Mouse (Mus musculus): ENCODE measurements around the gene Ssu72.
A peak's percentile ranks its signal among the peaks of the same experiment; 100 is the strongest.

The Ssu72 gene

DNA sequence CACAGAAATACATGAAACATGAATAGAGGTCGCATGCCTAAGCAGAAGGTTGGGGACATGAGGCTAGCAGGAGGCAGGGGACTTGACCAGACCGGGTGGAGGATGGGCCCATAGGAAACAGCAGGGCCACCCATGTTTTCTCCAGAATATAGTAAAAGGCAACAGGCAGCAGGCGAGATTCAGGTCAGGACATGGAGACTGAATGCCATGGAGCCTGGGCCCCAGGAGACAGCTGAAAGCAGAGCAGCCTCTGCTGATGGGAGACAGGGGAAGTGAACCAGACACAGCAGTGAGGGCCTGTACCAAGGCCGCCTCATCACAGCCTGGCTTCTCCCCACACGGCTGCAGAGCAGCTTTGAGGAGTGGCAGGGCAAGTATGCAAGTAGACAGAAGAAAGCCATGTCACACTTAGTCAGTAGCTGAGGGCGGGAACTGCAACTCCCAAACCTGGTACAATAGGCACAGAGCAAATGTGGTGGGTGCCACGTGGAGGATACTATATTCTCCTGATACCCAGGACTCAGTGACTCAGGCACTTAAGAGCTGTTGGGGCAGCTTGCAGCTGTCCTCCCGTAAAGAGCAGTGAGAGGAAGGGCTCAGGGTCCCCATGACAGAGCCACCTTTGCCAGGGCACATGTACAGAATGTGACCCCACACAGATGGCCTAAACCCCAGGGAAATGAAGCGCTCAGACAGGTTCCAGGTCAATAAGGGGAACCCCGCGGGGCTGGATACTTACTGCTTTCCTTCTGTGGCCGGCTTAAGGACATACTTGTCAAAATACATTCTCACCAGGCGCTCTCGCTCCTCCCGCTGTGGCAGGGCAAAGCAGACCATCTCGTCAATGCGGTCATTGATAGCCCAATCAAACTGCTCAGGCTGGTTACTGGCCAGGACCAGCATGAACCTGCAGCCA lies 42.2 kb downstream of the Ssu72 start:
- no peak for DNase-seq (ENCODE audit: low read depth, low spot score)

DNA sequence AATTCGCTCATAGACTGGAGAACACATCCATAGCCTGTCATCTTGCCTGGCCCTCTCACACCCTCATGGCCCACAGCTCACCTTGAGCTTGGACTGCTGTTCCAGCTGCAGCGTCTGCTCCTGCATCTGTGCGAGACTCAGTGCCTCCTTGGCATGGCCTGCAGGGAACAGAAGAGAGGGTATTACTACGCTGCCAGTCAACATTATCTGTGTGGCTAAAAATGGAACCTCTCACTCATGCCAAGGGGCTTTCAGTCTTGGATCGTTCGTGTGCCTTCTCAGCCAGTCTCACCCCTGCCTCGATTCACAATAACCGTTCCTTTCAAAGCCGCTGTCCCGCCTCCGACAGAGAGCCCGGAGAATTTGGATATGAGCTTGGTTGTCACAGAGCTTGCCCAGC lies 52.4 kb downstream of the Ssu72 start:
- no peak for DNase-seq (ENCODE audit: low read depth, low spot score)

DNA sequence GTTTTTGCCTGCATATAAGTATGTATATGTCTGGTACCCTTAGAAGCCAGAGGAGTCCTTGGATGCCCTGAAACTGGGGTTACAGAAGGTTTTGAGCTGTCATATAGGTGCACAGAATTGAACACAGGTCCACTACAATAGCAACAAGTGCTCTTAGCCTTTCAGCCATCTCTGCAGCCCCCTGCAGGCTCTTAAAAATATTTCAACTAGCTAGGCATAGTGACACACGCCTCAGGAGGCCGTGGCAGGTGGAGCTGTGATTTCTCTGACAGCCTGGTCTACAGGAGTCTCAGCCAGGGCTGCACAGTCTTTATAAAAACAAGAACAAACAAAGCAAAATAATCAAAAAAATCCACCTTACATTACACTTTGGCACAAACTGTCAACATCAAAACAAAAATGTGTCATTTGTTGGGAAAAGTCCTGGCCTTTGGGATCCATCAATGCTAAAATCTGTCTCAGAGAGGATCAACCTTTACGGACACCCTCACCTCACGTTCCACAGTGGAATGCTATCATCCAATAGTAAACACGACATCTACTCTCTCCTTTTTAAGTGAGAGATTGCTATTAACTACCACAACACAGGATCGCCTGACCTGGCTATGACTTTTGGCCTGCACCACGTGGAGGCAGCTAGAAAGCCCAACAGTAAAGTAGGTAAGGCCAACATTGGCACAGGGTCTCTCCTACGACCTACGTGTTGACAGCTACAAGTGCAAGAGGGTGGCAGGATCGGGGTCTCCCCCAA lies 55.4 kb downstream of the Ssu72 start:
- DNase-seq (ENCODE audit: low read depth, low spot score) = peak; percentile 77

DNA sequence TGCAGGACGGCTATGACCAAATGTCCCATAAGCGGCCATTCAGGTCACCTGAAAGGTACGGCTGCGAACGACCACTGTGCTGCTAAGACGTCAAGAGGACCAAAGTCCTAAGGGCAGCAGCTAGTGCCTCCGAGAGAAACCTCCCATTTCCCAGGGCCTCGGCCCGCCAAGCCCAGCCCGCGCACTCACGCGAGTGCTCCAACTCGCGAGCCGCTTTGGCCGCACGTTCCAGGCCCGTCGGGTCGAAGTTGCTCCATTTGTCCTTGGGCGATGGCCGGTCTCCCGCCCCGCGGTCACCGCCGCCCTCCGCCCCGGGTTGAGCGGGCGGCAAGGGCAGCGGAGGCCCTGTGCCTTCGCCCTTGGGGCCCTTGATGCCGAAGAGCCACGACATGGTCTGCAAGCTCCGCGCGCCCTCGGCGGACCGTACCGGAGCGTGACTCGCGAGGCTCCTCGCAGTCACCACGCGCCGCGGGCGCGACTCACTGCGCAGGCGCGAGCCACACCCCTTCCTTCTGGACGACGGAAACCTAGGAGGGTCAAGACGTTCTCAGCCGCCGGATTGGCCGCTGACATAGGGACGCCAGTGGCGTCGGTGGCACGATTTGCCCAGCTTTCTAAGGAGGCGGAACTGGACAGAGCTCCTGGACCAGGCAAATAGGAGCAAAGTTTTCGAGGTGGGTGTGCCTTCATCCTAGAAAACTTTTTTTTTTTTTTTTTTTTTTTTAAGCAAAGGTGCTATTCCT lies 56.2 kb downstream of the Ssu72 start, which contains the start of gene Atad3a:
Gene Atad3a, minus strand, starts transcription at position 481 of the 743 bp plus-strand sequence.
- peak; percentile 98 for DNase-seq (ENCODE audit: low read depth, low spot score)

DNA sequence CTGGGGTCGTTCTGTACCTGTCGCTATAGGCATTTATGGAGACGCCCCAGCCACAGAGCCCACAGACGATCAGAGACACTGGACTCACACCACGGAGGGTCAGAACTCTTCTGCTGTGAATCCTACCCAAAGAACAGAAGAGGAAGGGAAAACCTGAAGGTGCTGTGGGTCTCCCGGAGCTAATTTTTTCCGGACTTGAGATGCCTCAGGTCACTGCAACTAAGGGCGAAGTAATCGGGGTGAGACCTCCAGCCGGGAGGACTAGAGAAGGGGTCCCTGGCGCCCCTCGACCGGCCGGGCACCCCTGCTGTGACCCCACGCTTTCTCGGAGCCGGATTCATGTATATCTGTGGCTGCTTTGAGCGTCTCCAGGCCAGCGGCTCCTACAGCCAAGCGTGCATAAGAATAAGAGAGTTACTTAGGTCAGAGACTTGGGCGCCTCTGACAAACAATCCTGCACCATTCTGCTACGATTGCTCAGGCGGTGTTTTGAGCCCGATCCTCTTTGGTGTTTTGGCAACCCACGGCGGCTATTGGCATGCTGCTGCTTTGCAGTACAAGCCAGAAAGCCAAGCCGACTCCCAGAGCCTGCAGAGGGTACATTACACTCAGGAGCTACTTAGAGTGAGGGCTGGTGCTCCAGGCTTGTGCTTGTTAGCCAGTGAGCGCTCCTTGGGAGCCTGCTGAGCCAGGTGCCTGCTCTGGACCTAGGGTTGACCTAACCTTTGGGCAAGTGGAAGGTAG lies 56.9 kb downstream of the Ssu72 start:
- DNase-seq (ENCODE audit: low read depth, low spot score) = no peak

DNA sequence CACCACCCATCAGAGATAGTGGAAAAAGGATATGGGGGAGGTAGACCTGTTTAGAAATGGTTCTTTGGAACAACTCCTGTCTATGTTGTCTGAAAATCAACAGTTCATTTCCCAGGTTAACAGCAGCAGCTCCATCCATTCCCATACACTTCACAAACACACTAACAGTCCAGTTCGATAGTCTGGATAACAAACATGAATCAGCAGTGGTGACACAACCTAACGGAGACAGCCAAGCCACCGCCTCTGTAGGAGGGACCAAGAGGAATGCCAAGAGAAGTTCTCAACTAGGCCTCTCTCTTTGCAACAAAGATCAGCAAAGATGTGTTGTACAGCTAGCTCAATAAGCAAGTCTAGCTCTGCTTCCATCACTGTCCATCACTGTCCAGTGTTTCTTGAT lies 57.8 kb downstream of the Ssu72 start:
- no peak for DNase-seq (ENCODE audit: low read depth, low spot score)

DNA sequence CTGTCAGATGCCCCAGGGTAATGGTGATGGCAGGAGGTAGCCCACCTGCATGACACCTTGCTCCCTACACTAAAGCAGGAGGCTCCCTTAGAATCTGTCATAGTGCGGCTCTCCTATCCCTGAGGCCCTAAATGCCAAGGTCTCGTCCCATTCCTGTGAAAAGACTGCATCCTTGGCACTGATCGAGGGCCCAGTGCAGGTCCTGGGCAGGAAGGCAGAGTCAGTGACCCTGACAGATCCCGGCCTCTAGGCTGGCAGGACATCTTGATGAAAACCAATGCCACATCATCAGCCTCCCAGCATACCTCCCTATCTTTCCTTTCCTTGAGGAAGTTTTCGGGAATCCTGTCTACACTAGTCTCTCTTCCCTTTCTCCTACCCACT lies 64.9 kb downstream of the Ssu72 start:
- DNase-seq (ENCODE audit: low read depth, low spot score) = peak; percentile 28

DNA sequence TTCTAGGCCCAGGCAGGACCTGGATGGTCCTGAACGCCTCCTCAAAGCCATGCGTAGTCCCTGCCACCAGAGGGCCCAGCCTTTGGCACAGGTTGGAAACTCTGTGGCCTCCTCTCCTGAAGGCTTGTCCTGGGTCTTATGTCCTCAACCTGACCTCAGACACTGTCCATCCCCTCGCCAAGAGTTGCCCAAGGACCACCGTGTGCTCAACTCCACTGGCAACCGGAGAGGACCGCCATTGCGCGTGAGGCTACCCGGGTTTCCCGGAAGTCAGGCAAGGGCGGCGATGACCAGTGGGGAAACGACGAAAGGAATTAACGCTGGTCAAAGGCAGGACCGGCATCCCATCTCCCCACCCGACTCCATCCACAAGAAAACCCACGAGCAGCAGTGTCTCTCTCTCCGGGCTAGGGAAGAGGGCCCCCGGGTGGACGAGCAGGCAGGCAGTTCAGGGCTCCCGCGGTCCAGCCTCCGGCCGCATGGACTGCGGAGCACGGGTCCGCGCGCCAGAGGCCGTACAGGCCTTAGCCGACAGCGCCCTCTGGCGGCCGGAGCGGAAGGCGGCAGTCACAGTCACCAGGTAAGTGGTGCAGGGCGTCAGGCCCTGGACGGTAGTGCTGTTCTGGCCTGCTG lies 65.4 kb downstream of the Ssu72 start:
- peak; percentile 88 for DNase-seq (ENCODE audit: low read depth, low spot score)

DNA sequence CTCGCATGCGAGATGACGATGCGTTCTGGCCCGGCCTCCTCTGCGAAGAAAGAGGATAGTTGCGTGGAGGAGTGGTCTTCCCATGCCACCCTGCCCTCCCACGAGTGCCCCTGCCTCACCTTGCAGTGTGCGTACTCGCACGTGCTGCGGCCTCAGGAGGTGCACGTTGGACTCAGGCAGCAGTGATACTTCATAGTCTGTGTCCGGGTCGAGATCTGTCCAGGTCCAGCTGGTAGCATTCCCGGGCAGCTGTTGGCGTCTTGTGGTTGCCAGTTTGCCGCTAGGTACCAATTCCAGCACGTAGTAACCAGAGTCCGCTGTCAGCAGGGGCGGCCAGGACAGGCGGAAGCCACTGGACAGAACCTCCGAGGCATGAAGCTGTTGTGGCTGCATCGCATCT lies 66.0 kb downstream of the Ssu72 start:
- DNase-seq (ENCODE audit: low read depth, low spot score) = no peak

DNA sequence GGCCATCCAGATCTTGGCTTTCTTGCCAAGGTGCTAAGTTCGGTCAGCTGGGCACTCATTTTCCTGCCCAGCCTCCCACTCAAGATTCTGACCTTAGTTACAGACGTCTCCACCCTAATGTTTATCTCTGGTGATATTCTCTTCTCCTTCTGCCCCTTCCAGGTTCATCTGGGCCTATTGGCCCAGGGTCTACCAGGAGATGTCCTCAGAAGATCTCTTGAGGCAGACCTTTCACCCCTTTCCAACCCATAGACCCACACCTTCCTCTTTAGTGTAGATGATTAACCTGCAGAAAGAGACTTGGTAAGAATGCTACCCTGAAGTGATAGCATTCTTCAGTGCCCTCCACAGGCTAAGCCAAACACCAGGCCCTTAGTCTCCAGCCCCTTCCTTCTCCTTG lies 67.1 kb downstream of the Ssu72 start:
- no peak for DNase-seq (ENCODE audit: low read depth, low spot score)

DNA sequence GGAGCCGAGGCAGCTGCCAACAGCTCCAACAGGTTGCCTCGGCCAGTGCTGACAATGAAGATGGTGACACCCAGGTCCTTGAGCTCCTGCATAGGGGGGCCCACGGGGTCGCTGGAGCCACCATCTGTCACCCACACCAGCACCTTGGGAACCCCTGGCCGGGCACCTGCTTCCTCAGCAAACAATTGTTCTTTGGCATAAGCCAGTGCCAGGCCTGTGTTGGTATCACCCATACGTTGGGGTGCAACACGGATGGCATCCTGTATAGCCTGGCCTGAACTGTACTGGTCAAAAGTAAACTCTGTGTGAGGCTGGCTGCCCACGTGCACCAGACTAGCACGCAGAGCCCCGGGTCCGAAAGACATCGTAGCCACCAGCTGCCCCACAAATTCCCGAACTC lies 68.2 kb downstream of the Ssu72 start:
- no peak for DNase-seq (ENCODE audit: low read depth, low spot score)

DNA sequence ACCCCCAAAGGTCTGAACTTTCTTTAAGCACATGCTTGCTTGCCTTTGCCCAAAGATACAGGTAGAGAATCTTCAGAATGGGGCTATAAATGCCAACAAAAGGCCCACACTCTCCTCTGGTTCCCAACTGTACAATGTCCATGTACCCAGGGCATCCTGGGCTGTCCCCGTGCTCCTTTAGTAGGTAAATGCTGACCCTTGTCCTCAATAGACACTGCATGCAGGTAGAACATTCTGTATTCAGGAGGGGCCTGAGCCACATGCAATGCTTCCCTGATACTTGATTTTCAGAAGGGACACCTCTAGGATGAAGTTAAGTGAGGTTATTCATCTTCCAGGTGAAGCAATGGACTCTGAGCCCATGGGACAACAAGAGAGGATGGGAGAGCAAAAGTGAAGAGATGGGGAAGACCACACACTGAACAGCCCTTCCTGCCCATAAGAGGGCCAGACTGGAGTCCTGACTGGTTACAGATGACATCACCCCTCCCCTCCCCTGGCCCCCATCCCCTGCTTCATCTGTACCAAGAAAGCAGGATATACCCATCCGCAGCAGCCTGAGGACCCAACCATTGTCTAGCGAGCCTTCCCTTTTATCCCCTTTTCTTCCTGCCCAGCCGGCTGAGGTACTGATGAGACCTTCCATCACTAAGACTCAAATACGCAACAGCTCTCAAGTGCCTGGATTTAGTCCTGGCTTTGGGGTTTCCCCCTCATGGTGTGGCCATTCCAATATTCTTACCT lies 68.9 kb downstream of the Ssu72 start:
- DNase-seq (ENCODE audit: low read depth, low spot score) = no peak

DNA sequence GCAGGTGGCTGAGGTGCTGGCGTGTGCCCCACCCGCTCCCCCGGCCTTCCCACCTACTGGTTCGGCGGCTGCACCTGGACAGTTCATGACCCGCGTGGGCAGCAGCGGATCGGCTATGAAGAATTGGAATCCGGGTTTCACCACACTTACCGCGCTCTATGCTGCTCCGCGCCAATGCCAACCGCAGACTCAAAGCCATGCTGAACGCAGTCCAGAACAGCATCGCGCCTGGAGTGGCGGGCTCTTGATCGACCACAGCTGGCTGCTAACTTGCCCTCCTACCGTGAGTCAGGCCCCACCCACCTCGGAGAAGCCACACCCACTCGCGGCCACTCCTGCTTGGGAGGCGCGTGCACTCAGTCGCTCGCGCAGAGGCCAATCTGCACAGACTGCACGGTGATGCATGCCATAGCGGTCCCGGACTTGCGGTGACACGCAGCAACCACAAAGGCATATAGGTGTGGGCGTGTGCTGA lies 69.7 kb downstream of the Ssu72 start, which contains the start of gene Vwa1:
Gene Vwa1, minus strand, starts transcription at position 419 of the 475 bp plus-strand sequence.
- peak; percentile 91 for DNase-seq (ENCODE audit: low read depth, low spot score)

DNA sequence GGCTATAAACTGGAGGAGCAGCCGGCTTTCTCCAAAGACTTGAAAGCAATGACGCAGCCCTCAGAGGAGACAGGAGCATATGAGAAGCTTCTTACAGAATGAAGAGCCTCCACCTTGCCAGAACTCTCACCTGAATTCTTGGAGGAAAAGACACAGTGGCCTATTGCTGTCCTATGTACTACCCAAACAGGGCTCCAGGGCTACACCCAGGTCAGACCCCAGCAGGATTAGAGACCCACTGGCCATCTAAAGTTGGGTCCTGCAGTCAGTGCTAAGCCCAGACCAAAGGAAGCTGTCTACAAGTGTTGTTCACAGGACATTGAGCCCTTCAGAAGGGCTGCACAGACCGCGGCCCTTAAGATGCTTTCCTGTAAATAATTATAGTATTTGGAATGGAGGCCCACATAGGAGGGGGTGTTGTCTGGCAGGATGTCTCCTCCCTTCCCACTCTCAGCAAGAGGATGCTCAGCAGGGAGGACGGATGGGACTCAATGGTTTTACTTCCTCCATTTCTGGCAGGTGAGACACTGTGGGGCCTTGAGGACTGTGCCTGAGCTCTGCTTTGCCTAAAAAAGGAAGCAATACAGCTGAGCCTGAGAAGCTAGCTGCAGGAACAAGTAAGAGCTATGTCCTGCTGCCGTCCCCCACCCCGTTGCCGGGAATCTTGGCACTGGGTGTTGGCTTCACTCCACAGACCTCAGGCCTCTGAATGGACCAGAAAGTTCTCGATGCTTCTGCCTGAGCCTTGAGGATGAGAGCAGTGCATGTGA lies 70.6 kb downstream of the Ssu72 start:
- DNase-seq (ENCODE audit: low read depth, low spot score) = peak; percentile 66

DNA sequence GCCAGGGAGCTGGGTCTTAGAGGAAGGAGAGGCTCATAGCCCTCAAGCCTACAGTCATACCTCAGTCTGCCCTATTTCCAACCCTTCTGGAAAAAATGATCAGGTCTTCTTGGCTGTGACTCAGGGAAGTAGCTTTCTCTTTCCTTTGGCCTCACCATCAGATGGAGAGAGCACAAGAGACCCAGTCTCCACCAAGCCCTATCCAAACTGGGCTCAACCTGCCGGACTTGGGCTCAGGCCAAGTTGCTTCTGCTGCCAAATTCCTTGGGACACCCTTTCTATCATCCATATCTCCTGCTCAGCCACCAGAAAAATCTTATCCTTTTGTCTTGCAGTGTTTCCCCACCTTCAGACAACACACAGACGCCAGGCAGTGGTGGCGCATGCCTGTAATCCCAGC lies 71.3 kb downstream of the Ssu72 start:
- no peak for DNase-seq (ENCODE audit: low read depth, low spot score)

DNA sequence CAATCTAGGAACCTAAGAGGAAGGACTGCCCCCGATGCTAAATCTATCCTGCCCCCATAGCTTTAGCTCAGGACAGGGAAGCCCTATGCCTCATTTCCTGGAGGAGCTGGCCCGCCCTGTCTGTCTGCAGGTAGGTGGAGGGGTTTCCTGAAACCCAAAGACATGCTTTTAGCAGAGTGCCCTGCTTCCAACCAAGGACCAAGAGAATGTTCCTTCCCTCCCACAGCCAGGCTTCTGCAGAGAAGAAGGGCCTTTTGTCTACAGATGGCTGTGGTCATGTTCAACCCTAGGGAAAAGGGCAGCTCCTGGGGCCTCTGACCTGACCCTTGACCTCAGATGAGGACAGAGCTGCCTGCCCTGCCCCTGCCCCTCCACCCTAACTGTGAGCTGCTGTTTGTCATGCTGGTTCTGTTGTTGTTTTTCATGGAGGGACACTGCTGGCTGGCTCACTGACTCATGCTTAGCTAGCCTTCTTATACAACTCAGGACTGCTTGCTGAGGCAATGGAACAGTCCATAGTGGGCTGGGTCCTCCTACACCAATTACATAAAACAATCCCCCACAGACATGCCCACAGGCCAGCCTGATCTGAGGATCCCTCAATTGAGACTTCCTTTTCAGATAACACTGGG lies 72.2 kb downstream of the Ssu72 start:
- no peak for DNase-seq (ENCODE audit: low read depth, low spot score)

DNA sequence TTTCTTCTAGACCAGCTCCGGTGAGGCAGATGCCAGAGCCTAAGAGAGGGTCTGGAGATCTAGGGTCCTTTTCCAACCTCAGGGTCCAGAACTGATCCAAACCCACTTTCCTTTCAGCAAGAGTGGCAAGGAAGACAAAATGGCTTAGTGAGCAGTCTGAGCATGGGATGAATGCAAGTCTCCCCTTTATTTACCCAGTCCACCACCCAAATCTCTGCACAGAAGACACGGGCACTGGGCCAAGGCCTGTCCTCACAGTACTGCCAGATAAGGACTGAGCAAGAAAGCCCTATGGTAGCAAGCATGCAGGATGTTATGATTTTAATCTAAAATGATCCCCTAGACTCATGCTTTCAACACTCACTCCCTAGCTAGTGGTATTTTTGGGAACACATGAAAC lies 73.2 kb downstream of the Ssu72 start:
- no peak for DNase-seq (ENCODE audit: low read depth, low spot score)

DNA sequence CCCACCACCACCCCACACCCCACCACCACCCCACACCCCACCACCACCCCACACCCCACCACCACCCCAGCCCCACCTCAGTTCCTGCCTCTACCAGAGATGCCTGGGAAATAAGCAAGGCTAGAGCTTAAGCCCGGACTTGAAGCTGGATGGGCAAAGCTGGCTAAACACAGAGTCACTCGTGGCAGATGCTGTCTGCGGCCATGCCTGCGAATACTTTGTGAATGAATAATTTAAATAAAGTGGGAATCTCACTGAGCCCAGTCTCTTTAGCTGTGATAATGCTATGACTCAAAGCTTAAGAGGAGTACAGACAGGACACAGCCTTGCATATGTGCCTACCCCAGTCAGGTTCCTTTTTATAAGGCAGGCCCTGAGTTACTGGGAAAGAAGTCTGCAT lies 74.9 kb downstream of the Ssu72 start:
- DNase-seq (ENCODE audit: low read depth, low spot score) = no peak

DNA sequence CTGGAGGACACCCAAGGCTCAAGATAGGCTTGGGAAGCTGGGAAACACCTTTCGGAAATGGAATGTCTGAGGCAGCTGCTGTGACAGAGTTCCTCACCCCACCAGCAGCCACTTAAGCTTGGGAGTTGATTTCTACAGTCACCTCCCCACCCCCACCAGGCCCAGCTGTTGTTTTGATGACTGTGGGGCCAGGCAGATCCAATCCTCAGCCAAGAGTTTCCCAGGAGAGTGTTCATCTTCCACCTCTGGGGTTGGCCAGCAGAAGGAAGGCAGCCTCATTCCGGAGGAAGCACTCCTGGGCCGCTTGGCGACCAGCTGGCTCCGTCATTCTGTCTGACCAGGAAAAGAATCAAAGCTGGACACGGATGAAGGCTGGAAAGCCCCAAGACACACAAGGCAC lies 76.3 kb downstream of the Ssu72 start:
- no peak for DNase-seq (ENCODE audit: low read depth, low spot score)

Data from R1 (cell line).